Mouse (Mus musculus) spleen, adult 2 months (tissue): ENCODE measurements around the gene Samd4b. TPM values are rescaled to one million over a fixed set of nuclear protein-coding genes. Genes with fewer than 3 reads are reported as not detected.
A peak's percentile ranks its signal among the peaks of the same experiment; 100 is the strongest.

Experiments
- DNase-seq, 2 experiments: peaks; one replicate each; pipeline versions ENCODE4 v3.0.0 to v3.0.0-alpha.2; 2012 to 2021; ENCODE audit warnings: low spot score in 2 of 2, low read depth in 1 of 2
- H3K27ac ChIP-seq: fragments of 200-500 bp; 2 replicates; pipeline ENCODE4 v1.5.1; 2012; ENCODE audit warnings: low read length, inconsistent platforms; ENCODE audit not compliant: insufficient read depth
- H3K27me3 ChIP-seq: fragments of 200-500 bp; 2 replicates; pipeline ENCODE4 v1.6.1; 2012; ENCODE audit warnings: mild to moderate bottlenecking, moderate library complexity, low read length, inconsistent platforms; ENCODE audit not compliant: control insufficient read depth, insufficient read depth
- H3K36me3 ChIP-seq: fragments of 200-500 bp; 2 replicates; pipeline ENCODE4 v1.6.1; 2012; ENCODE audit warnings: mild to moderate bottlenecking, low read length, inconsistent platforms; ENCODE audit not compliant: control insufficient read depth, insufficient read depth
- H3K4me1 ChIP-seq: fragments of 200-500 bp; 2 replicates; pipeline ENCODE4 v1.6.1; 2011; ENCODE audit warnings: inconsistent platforms; ENCODE audit not compliant: control insufficient read depth, insufficient read depth, insufficient read length
- H3K4me3 ChIP-seq: fragments of 200-500 bp; 2 replicates; pipeline ENCODE4 v1.5.1; 2011; ENCODE audit warnings: mild to moderate bottlenecking, inconsistent platforms; ENCODE audit not compliant: insufficient read depth, insufficient read length; ENCODE audit errors: extremely low read depth
- CTCF ChIP-seq: fragments of 200-500 bp; IDR thresholded peaks from 2 replicates; pipeline ENCODE4 v1.5.1; 2011; ENCODE audit warnings: mild to moderate bottlenecking, inconsistent platforms; ENCODE audit not compliant: insufficient read depth, insufficient read length, insufficient replicate concordance; ENCODE audit errors: extremely low read depth
- POLR2A ChIP-seq: fragments of 200-500 bp; IDR thresholded peaks from 2 replicates; pipeline ENCODE4 v1.6.1; 2011; ENCODE audit warnings: low read depth, low read length, inconsistent platforms
- WGBS: fragments of 180-500 bp; shearing (Covaris S2); methylation state at CpG from one replicate; pipeline ENCODE4 v1.1.7; 2018; 5-methylcytosine and 5-hydroxymethylcytosine counted together
- polyA plus RNA-seq: library from polyadenylated mRNA; depleted of rRNA; stranded (reverse); fragments of >200 nt; gene quantifications from 2 replicates; pipeline ENCODE4 v1.2.3, GENCODE M21; 2012

Gene Samd4b
- polyA plus RNA-seq, 1 experiment, result 48.2 TPM

GRCm38 (mm10) chr7:28381017-28381790 lies 216.7 kb downstream of the Samd4b start:
- H3K4me1 ChIP-seq, result peaks cover 33% of the 10 kb centered on the region
- WGBS, result under 1% methylated on average over 30 of the region's 30 CpGs
- TF ChIP-seq POLR2A (peak; percentile 70), CTCF (no peak)
- H3K36me3 ChIP-seq, result peaks cover 16% of the 10 kb centered on the region
- peak; percentile 91 to 95 for DNase-seq
- peak overlapping the region; percentile 99 for H3K27ac ChIP-seq
- no peaks in the 10 kb centered on the region for H3K27me3 ChIP-seq
- H3K4me3 ChIP-seq, result peak overlapping the region; percentile 55

- Histone ChIP-seq H3K4me1 (peaks cover 26% of the 10 kb centered on the region), H3K27ac (peak within 1 kb of the TSS; percentile 99), H3K36me3 (peaks cover 16% of the 10 kb centered on the region), H3K4me3 (peak within 1 kb of the TSS; percentile 74), H3K27me3 (no peaks in the 10 kb centered on the region)
- no peak for DNase-seq
- TF ChIP-seq POLR2A, result no peak
- no peak for TF ChIP-seq CTCF
- WGBS, result 11% methylated on average over 17 of the region's 17 CpGs
Observed at GRCm38 (mm10) chr7:28380237-28381016, 217.5 kb downstream of the Samd4b start, which contains the start of gene Zfp36. TSS of gene Zfp36 (minus strand) at chr7:28380253.

GRCm38 (mm10) chr7:28378769-28379651 lies 218.9 kb downstream of the Samd4b start:
- Histone ChIP-seq H3K36me3 (peaks cover 16% of the 10 kb centered on the region), H3K27ac (peak overlapping the region; percentile 98), H3K4me1 (peaks cover 18% of the 10 kb centered on the region), H3K27me3 (no peaks in the 10 kb centered on the region), H3K4me3 (peak overlapping the region; percentile 74)
- DNase-seq, result peak; percentile 93 to 96
- WGBS, result under 1% methylated on average over 53 of the region's 53 CpGs
- TF ChIP-seq CTCF (no peak), POLR2A (peak; percentile 100)

GRCm38 (mm10) chr7:28378066-28378690 lies 219.8 kb downstream of the Samd4b start:
- DNase-seq, result peak; percentile 53 to 76
- peak overlapping the region; percentile 74 for H3K4me3 ChIP-seq
- peaks cover 16% of the 10 kb centered on the region for H3K36me3 ChIP-seq
- under 1% methylated on average over 32 of the region's 32 CpGs for WGBS
- TF ChIP-seq CTCF, result no peak
- no peaks in the 10 kb centered on the region for H3K27me3 ChIP-seq
- H3K27ac ChIP-seq, result peak overlapping the region; percentile 97
- H3K4me1 ChIP-seq, result peaks cover 16% of the 10 kb centered on the region

GRCm38 (mm10) chr7:28377190-28378065 lies 220.5 kb downstream of the Samd4b start:
- peak overlapping the region; percentile 97 for H3K27ac ChIP-seq
- H3K36me3 ChIP-seq, result peaks cover 16% of the 10 kb centered on the region
- no peaks in the 10 kb centered on the region for H3K27me3 ChIP-seq
- peaks cover 12% of the 10 kb centered on the region for H3K4me1 ChIP-seq
- DNase-seq, result peak in 1 of 2 experiments; percentile 12
- 16% methylated on average over 18 of the region's 18 CpGs for WGBS
- TF ChIP-seq CTCF (no peak), POLR2A (no peak)
- peak overlapping the region; percentile 74 for H3K4me3 ChIP-seq
